Mouse (Mus musculus): ENCODE data around the gene Gm498. TPM values are rescaled to one million over a fixed set of nuclear protein-coding genes. Genes with fewer than 3 reads are reported as not detected.

The Gm498 gene
- not detected in 2 replicates for polyA plus RNA-seq (2015; fragmentation: Nextera tagmentation; extraction: Ambion mirVana)

GRCm38 (mm10) chr7:143866538-143866937, at the start of gene Gm498:
Gm498 (plus strand) TSS chr7:143866838.
- H3K36me3 ChIP-seq: no peaks in the 10 kb centered on the region
- no peak within 1 kb of the TSS for H3K27ac ChIP-seq
- no peaks in the 10 kb centered on the region for H3K4me1 ChIP-seq
- no peak for ATAC-seq (ENCODE audit: insufficient number of reproducible peaks, insufficient read depth, low FRiP score, low TSS enrichment, low read depth)
- H3K9me3 ChIP-seq: no peaks in the 10 kb centered on the region
- no peak within 1 kb of the TSS for H3K4me2 ChIP-seq
- H3K27me3 ChIP-seq: no peaks in the 10 kb centered on the region
- no peak within 1 kb of the TSS for H3K9ac ChIP-seq
- no peak within 1 kb of the TSS for H3K4me3 ChIP-seq
- 83% methylated on average over 2 of the region's 2 CpGs for WGBS

DNA sequence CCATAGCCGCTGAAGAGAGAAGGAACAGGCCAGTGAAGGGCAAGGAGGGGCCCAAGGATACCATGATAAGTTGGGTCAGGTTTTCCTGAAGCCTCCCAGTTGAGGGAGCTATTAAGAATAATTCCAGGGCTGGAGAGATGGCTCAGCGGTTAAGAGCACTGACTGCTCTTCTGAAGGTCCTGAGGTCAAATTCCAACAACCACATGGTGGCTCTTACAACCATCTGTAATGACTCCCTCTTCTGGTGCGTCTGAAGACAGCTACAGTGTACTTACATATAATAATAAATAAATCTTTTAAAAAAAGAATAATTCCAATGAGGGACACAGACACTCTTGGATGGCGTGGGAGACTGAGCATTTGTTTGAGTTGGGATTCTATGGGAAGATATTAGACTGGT, 47.4 kb upstream of the Gm498 start:
- Histone ChIP-seq H3K27me3 (no peaks in the 10 kb centered on the region), H3K9me3 (no peaks in the 10 kb centered on the region), H3K36me3 (peaks cover 37% of the 10 kb centered on the region), H3K27ac (no peak overlapping the region), H3K4me3 (no peak overlapping the region), H3K9ac (no peak overlapping the region), H3K4me1 (peaks cover 11% of the 10 kb centered on the region), H3K4me2 (no peak overlapping the region)
- 73% methylated on average over 4 of the region's 4 CpGs for WGBS
- ATAC-seq (ENCODE audit: insufficient number of reproducible peaks, insufficient read depth, low FRiP score, low TSS enrichment, low read depth): no peak

GRCm38 (mm10) chr7:143821241-143821640, 45.4 kb upstream of the Gm498 start:
- H3K9ac ChIP-seq: no peak overlapping the region
- no peak overlapping the region for H3K27ac ChIP-seq
- H3K4me1 ChIP-seq: peaks cover 11% of the 10 kb centered on the region
- H3K9me3 ChIP-seq: no peaks in the 10 kb centered on the region
- no peak overlapping the region for H3K4me3 ChIP-seq
- H3K27me3 ChIP-seq: no peaks in the 10 kb centered on the region
- peaks cover 20% of the 10 kb centered on the region for H3K36me3 ChIP-seq
- 94% methylated on average over 2 of the region's 2 CpGs for WGBS
- no peak for ATAC-seq (ENCODE audit: insufficient number of reproducible peaks, insufficient read depth, low FRiP score, low TSS enrichment, low read depth)
- no peak overlapping the region for H3K4me2 ChIP-seq

GRCm38 (mm10) chr7:143822375-143823265, 44.0 kb upstream of the Gm498 start, which contains the start of the genes Nadsyn1 and Dhcr7:
Nadsyn1 (minus strand) TSS chr7:143822849.
Dhcr7 (plus strand) TSS chr7:143823145.
- Histone ChIP-seq H3K36me3 (peaks cover 11% of the 10 kb centered on the region), H3K27me3 (no peaks in the 10 kb centered on the region), H3K27ac (peak within 1 kb of the TSS; percentile 79), H3K4me3 (peak within 1 kb of the TSS; percentile 72), H3K9ac (peak within 1 kb of the TSS; percentile 86), H3K4me1 (peaks cover 11% of the 10 kb centered on the region), H3K9me3 (no peaks in the 10 kb centered on the region), H3K4me2 (peak within 1 kb of the TSS; percentile 69)
- peak; percentile 96 for ATAC-seq (ENCODE audit: insufficient number of reproducible peaks, insufficient read depth, low FRiP score, low TSS enrichment, low read depth)
- WGBS: under 1% methylated on average over 39 of the region's 40 CpGs

GRCm38 (mm10) chr7:143823266-143823605, 43.4 kb upstream of the Gm498 start:
- H3K9me3 ChIP-seq: no peaks in the 10 kb centered on the region
- WGBS: 69% methylated on average over 4 of the region's 4 CpGs
- peak overlapping the region; percentile 72 for H3K4me3 ChIP-seq
- peak overlapping the region; percentile 79 for H3K27ac ChIP-seq
- H3K4me1 ChIP-seq: peaks cover 11% of the 10 kb centered on the region
- peaks cover 8% of the 10 kb centered on the region for H3K36me3 ChIP-seq
- H3K4me2 ChIP-seq: peak overlapping the region; percentile 69
- no peak for ATAC-seq (ENCODE audit: insufficient number of reproducible peaks, insufficient read depth, low FRiP score, low TSS enrichment, low read depth)
- H3K9ac ChIP-seq: peak overlapping the region; percentile 67
- H3K27me3 ChIP-seq: no peaks in the 10 kb centered on the region

- H3K4me1 ChIP-seq: peaks cover 23% of the 10 kb centered on the region
- H3K4me3 ChIP-seq: no peak overlapping the region
- no peak overlapping the region for H3K9ac ChIP-seq
- ATAC-seq (ENCODE audit: insufficient number of reproducible peaks, insufficient read depth, low FRiP score, low TSS enrichment, low read depth): no peak
- H3K4me2 ChIP-seq: no peak overlapping the region
- 82% methylated on average over 2 of the region's 2 CpGs for WGBS
- H3K27me3 ChIP-seq: no peaks in the 10 kb centered on the region
- no peaks in the 10 kb centered on the region for H3K9me3 ChIP-seq
- no peak overlapping the region for H3K27ac ChIP-seq
- H3K36me3 ChIP-seq: no peaks in the 10 kb centered on the region
These were observed 39.7 kb upstream of the Gm498 start for GRCm38 (mm10) chr7:143826985-143827384.

GRCm38 (mm10) chr7:143829504-143830331, 36.9 kb upstream of the Gm498 start:
- peak; percentile 98 for ATAC-seq (ENCODE audit: insufficient number of reproducible peaks, insufficient read depth, low FRiP score, low TSS enrichment, low read depth)
- Histone ChIP-seq H3K27ac (peak overlapping the region; percentile 90), H3K9me3 (no peaks in the 10 kb centered on the region), H3K9ac (peak overlapping the region; percentile 78), H3K36me3 (no peaks in the 10 kb centered on the region), H3K27me3 (no peaks in the 10 kb centered on the region), H3K4me3 (peak overlapping the region; percentile 62), H3K4me2 (peak overlapping the region; percentile 91), H3K4me1 (peaks cover 29% of the 10 kb centered on the region)
- under 1% methylated on average over 37 of the region's 37 CpGs for WGBS

GRCm38 (mm10) chr7:143830399-143830798, 36.2 kb upstream of the Gm498 start:
- Histone ChIP-seq H3K27me3 (no peaks in the 10 kb centered on the region), H3K9me3 (no peaks in the 10 kb centered on the region), H3K4me2 (peak overlapping the region; percentile 91), H3K4me3 (peak overlapping the region; percentile 62), H3K4me1 (peaks cover 34% of the 10 kb centered on the region), H3K9ac (peak overlapping the region; percentile 78), H3K27ac (peak overlapping the region; percentile 60; the same call in 1 of the 2 replicates), H3K36me3 (no peaks in the 10 kb centered on the region)
- 9% methylated on average over 6 of the region's 6 CpGs for WGBS
- no peak for ATAC-seq (ENCODE audit: insufficient number of reproducible peaks, insufficient read depth, low FRiP score, low TSS enrichment, low read depth)

DNA sequence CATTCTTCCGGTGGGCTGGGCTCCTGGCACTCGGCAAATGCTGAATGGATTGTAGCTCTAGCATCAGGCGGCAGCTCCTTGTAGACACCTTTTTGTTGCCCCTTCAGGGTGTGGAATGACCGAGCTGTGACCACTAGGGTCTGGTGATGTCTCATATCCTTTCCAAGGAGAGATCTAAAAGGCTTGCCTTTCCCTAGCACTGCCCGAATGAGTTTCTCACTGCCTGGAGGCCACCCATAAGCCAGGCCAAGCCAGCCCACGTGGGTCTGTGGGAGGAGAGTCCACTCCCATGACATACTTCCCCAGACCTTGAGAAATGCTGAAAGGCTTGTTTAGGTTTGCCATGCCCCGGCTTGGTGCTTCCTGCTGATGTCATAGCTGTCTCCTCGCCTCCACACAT, 34.4 kb upstream of the Gm498 start:
- H3K27ac ChIP-seq: no peak overlapping the region
- WGBS: 86% methylated on average over 8 of the region's 8 CpGs
- ATAC-seq (ENCODE audit: insufficient number of reproducible peaks, insufficient read depth, low FRiP score, low TSS enrichment, low read depth): no peak
- H3K4me3 ChIP-seq: no peak overlapping the region
- no peaks in the 10 kb centered on the region for H3K27me3 ChIP-seq
- no peak overlapping the region for H3K4me2 ChIP-seq
- no peak overlapping the region for H3K9ac ChIP-seq
- H3K36me3 ChIP-seq: peaks cover 5% of the 10 kb centered on the region
- no peaks in the 10 kb centered on the region for H3K9me3 ChIP-seq
- H3K4me1 ChIP-seq: peaks cover 38% of the 10 kb centered on the region

- peaks cover 9% of the 10 kb centered on the region for H3K36me3 ChIP-seq
- H3K9me3 ChIP-seq: no peaks in the 10 kb centered on the region
- H3K9ac ChIP-seq: no peak overlapping the region
- no peak overlapping the region for H3K27ac ChIP-seq
- 93% methylated on average over 2 of the region's 2 CpGs for WGBS
- no peak for ATAC-seq (ENCODE audit: insufficient number of reproducible peaks, insufficient read depth, low FRiP score, low TSS enrichment, low read depth)
- H3K27me3 ChIP-seq: no peaks in the 10 kb centered on the region
- H3K4me3 ChIP-seq: no peak overlapping the region
- no peak overlapping the region for H3K4me2 ChIP-seq
- H3K4me1 ChIP-seq: peaks cover 38% of the 10 kb centered on the region
These were observed 34.0 kb upstream of the Gm498 start for GRCm38 (mm10) chr7:143832611-143833010.

DNA sequence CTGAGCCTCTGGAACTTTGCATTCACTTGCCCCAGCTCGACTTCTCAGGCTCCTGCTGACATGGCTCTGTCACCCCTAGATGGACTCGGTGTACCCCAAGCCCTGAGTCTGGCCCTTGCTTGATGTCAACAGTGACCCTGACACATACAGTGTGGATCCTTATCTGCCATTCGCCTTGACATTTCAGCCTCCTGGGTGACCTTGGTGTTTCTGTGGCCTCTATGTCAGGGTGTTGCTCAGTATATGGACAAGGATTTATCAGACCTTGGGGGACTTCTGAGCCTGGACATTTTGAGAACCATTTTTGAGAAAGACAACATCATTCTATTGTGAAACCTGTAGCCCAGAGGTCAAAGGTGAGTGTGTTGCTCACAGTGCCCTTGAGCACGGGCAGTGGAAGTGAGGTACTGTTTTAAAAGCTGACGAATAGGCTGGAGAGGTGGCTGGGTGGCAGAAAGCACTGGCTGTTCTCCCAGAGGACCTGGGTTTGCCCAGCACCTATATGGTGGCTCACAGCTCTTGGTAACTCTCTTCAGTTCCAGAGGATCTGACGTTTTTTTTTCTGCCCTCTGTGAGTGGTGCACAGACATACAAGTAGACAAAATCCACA, 33.0 kb upstream of the Gm498 start:
- Histone ChIP-seq H3K4me1 (peaks cover 38% of the 10 kb centered on the region), H3K27me3 (no peaks in the 10 kb centered on the region), H3K4me3 (no peak overlapping the region), H3K27ac (no peak overlapping the region), H3K36me3 (peaks cover 20% of the 10 kb centered on the region), H3K9ac (no peak overlapping the region), H3K4me2 (no peak overlapping the region), H3K9me3 (no peaks in the 10 kb centered on the region)
- no peak for ATAC-seq (ENCODE audit: insufficient number of reproducible peaks, insufficient read depth, low FRiP score, low TSS enrichment, low read depth)
- 82% methylated on average over 6 of the region's 6 CpGs for WGBS

Measured in embryonic facial prominence, embryonic 13.5 days (tissue).